Mouse (Mus musculus) heart, postnatal 14 days (tissue): ENCODE data around the gene Aplp1. TPM values are rescaled to one million over a fixed set of nuclear protein-coding genes. Genes with fewer than 3 reads are reported as not detected.

Experiments used
- DNase-seq, 2 experiments: peaks; one replicate each; pipeline ENCODE4 v3.0.0; 2021 to 2022
- intact Hi-C: fragments of 180-260 bp; cut with DNase I; formaldehyde crosslinking; loops from one replicate; pipeline ENCODE4 v1.15.1; 2025
- total RNA-seq, 2 experiments: library from RNA; stranded (reverse); gene quantifications; 2 replicates each; pipeline ENCODE4 v1.2.3; 2021

The Aplp1 gene
- total RNA-seq, 2 experiments from 2014 or later, result 4.0 to 4.4 TPM

DNA sequence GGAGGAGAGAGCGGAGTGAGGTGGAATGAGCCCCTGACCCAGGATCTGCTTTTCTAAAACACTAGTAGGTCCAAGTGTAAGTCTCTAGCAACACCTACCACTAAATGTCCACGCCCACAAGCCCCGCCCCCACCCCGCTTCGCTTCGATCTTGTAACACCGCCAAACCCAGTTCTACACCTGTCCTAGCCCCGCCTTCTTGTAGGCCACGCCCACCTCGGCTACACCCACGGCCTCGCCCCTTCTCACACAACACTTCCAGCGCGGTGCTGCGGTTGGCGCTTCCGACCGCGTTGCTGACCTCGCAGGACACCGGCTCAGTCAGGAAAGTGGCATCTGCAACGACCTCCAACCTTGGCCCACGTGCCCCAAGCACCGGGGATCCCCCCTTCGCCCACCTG lies 8.4 kb upstream of the Aplp1 start:
- intact Hi-C loops, result no loop called here
- no peak for DNase-seq

DNA sequence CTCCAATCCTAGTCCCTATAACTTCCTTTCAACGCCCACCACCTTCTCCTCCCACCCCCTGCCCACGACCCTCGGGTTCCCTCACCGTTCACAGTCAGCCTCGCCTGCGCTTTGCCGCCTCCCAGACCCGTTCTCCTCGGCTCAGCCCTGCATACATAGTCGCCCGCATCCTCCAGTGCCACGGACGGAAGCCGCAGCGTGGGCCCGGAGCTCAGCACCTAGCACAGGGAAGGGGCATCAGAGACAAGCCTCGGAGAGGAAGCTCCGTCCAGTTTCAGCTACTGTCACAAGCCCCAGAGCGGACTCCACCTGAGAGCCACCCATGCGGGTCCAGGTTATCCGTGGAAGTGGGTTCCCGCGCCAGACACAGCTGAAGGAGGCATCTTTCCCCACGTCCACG lies 8.0 kb upstream of the Aplp1 start:
- no peak for DNase-seq
- intact Hi-C loops, result no loop called here

DNA sequence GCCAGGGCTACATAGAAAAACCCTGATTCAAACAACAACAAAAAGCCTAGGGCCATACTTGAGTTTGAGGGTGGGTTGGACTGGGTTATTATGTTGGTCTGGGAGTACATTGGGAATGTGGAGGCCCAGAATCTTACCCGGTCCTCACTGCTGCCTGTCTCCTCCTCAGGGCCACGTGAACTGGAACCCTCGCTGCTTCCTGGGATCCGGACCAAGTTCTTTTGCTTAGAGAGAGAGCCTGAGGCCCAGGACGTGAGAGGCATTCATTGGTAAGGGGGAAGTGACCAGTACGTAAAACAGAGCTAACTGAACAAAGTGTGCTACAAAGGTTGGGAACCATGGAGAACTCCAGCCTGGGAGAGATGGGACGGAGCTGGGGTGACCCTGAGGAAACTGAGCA lies 4.9 kb upstream of the Aplp1 start:
- intact Hi-C loops, result no loop called here
- DNase-seq, result no peak

DNA sequence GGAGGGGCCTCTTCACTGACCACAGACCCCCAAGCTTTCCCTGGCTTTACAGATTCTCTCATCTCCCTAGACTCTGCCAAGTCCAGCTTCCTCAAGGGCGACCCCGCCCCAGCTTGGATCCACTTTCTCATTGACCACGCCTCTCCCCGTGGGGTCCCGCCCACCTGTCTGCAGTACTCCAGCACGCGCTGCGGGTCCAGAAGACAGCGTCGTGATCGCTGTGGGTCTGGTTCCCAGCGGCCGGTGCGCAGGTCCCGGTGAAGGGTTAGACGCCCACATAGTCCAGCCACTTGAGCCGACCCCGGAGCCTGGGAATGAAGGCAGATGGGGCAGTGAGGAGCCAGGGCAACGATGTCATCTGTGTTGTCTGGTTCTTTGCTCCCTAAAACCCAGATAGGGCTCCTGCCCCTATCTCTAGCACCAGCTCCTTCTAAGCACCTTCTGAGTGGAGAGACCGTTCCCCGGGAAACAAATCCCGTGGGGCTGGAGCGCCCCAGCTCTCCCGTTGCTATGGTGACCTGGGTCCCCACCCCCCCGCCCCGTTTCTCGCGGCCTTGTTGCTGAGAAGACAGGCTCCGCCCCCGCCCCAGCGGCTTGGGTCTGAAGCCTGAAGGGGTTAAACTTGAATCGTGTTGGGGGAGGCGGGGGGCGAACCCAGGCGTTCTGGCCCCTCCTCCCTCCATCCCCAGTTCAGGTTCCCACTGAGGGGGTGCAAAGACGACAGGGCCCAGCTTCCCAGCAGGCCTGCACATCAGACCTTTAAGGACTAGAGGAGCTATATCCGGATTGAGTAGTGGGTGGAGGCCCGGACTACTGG lies 973 bp downstream of the Aplp1 start:
- DNase-seq, result peak in 1 of 2 experiments; percentile 20
- intact Hi-C loops, result loop anchor here (5.0 kb wide), 1 partner anchor 48 kb away; the partner anchor contains the start of gene Prodh2

DNA sequence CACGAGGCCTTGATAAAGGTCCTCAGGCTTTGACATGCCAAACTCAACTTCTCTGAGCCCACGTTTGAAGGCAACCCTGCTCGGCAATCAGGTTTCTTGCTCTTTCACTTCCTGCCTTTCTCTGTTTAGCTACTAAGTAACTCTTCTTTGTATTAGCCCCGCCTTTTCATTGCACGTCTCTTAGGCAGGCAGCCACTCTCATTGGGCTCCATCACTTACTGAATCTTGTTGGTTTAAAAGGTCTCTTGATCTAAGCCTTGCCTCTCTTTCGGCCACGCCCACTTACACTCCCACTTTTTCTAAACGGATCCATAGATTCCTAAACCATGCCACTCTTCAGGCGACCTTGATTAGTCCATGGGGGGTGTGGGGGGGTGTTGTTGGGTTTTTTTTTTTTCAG lies 1.6 kb downstream of the Aplp1 start:
- DNase-seq, result no peak
- intact Hi-C loops, result loop anchor here (5.0 kb wide), 1 partner anchor 49 kb away; the partner anchor contains the start of gene Prodh2

DNA sequence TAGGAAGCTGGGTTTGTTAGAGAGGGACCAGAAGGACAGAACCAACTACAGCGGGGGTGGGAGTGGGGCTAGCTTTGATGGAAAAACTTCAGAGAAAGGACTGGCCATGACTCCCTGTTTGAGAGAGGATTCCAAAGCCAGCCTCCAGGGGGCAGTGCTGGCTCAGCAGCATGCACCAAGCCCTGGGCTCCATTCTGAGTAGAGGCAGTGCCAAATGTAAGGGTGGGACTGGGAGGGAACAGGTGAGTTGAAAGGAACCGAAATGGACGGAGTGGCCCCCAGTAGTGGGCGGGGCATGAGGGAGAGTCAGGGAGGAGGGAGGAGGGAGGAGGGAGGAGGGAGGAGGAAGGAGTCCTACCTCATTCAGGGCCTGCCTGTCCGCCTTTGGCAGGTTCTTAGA lies 4.6 kb downstream of the Aplp1 start:
- DNase-seq, result peak; percentile 51 to 64
- intact Hi-C loops, result loop anchor here (5.0 kb wide), 1 partner anchor 52 kb away; the partner anchor contains the start of gene Prodh2

DNA sequence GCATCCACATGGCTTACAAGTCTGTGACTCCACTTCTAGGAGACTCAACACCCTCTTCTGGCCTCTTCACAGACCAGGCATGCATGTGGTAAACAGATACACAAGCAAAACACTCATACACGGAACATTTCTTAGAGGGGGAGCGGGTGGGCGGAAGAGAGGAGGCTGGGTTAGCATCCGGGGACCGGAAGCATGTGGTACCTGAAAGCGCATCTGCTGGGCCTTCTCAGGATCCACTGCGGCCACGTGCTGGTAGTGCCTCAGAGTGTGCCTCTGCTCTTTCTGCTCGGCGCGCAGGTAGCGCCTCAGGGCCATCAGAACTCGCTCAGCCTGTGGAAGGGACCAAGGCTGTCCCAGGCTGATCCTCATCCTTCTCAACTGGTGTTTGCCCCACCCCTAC lies 5.6 kb downstream of the Aplp1 start:
- intact Hi-C loops, result loop anchor here (5.0 kb wide), 1 partner anchor 53 kb away; the partner anchor contains the start of gene Prodh2
- DNase-seq, result no peak

DNA sequence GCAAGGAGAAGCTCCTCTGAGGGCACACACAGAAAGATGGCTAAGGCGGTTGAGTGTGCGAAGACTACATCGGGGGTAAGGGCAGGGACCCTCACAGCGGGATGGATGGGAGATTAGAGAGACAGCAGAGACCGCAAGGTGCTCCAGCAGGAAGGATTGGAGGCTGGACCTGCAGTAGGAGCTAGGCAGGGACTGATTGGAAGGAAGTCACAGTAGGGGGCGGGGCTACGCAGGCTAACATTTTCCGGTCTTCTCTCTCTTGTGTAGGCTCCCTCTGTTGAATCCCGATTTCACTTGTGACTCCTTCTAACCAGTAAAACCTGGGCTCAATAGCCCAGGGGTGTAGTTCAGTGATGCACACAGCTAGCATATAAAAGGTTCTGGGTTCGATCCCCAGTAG lies 8.5 kb downstream of the Aplp1 start:
- intact Hi-C loops, result no loop called here
- DNase-seq, result no peak

DNA sequence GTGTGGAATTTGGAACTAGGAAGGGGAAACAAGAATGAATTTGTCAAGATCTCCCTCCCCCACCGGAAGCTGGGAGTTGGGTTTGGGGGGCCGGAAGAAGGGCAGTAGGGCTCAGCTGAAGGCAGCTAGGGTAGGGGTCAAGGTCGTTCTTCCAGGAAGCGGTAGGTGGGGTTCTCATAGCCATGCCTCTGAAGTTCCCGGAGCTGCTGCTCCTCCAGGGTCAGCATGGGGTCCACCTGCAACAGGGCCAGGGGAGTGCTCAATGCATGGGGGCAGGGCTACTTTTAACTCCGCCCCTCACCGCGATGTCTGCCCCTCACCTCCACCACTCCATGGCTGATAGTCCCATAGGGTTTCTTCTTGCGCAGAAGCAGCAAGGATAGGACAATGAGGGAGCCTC lies 10.2 kb downstream of the Aplp1 start:
- intact Hi-C loops, result no loop called here
- DNase-seq, result no peak

DNA sequence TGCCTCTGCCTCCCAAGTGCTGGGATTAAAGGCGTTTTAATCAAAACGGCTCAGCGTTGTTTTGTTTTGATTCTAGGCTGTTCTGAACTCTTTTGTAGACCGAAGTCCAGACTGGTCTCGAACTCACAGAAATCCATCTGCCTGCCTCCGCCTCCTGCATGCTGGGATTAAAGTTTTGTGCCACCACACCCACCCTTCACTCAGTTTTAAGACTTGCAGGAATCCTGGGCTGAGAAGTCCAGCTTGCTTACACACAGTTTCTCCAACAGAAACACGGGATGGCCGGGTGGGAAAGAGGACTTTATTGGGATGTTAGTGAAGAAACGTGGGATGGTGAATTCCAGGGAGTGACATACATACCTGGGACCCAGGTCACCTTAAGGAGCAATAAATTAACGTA lies 10.6 kb downstream of the Aplp1 start:
- no peak for DNase-seq
- intact Hi-C loops, result no loop called here

DNA sequence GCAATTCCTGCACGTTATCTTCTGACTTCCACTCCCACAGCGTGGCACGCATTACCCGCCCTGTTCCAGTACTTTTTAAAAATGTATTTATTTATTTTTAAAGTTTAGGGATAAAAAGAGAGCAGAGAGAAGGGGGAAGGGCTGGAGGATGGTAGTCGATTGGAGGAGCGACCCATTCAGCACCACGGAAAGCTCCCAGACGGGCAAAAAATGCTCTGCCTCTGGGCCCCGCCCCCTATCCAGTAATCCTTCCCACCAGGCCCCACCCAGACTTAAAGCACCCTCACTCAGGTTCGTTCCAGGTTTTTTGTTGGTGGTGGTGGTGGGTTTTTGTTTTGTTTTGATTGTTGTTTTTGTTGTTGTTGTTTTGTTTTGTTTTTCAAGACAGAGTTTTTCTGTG lies 11.1 kb downstream of the Aplp1 start:
- intact Hi-C loops, result no loop called here
- peak; percentile 50 to 72 for DNase-seq

DNA sequence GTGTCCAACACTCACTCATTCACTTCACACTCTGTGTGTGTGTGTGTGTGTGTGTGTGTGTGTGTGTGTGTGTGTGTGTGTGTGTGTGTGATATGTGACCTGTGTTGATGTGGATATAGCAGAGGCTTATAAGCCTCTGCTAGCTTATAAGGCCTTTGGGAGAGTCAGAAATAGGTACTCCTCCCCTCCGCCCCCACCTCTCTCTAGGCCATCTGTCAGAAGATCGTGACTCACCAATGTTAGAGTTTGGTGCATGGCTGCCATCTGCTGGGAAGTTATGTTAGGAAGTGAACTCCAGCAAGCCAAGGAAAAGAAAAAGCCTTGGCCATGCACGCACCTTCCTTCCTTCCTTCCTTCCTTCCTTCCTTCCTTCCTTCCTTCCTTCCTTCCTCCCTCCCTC lies 13.5 kb downstream of the Aplp1 start:
- peak; percentile 49 to 62 for DNase-seq
- intact Hi-C loops, result loop anchor here (1.0 kb wide), 1 partner anchor 58 kb away; no protein-coding TSS in a partner anchor

DNA sequence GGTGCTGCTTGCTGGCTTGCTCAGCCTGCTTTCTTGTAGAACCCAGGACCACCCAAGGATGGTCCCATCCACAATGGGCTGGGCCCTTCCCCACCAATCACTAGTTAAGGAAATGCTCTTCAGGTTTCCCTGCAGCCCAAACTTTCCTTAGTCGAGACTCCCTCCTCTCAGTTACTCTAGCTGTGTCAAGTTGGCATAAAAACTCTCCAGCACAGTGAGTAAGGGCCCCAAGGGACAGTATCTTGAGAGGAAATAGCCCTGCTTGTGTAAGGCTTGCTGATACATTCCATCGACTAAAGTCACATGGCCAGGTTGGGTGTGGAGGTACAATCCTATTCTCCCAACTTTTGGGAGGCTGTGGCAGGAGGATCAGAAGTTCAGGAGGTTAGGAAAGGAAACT lies 15.1 kb downstream of the Aplp1 start:
- intact Hi-C loops, result no loop called here
- no peak for DNase-seq

DNA sequence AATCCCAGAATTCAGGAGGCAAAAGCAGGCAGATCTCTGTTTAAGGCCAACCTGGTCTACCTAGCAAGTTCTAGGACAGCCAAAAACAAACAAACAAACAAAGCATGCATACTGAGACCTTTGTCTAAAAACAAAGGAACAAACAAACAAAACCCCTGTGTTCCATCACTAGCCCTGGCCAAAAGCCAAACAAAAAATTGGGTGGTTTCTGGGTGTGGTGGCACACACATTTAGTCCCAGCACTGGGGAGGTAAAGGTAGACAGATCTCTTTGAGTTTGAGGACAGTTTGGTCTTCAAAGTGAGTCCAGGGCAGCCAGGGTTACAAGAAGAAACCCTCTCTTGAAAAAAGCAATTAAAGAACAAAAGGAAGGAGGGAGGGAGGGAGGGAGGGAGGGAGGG lies 16.0 kb downstream of the Aplp1 start:
- no peak for DNase-seq
- intact Hi-C loops, result no loop called here

DNA sequence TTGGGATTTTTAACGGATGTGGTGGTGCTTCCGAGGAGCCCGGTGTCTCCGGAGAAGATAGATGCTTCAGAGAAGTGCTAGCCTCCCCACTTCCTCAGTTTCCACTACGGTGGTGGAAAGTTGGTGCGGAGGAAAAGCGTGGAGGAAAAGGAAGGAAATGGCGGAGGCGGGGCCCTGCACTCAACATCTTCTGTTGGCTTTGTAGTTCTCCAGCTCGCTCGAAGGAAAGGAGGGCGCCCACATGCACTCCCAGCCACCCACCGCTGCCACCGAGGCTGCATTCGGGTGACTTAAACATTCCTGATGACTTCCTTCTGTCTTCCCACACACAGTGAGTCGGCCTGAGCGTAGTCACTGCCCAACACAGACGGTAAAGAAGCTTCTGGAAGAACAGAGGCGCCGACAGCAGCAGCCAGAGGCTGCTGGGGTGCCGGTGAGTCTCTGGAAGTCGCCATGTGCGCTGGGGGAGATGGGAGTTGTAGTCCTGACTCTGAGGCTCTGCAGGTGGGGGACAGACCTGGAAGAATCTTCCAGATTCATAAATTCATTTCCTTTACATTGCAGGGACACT lies 22.2 kb downstream of the Aplp1 start:
- peak; percentile 10 to 19 for DNase-seq
- intact Hi-C loops, result no loop called here

DNA sequence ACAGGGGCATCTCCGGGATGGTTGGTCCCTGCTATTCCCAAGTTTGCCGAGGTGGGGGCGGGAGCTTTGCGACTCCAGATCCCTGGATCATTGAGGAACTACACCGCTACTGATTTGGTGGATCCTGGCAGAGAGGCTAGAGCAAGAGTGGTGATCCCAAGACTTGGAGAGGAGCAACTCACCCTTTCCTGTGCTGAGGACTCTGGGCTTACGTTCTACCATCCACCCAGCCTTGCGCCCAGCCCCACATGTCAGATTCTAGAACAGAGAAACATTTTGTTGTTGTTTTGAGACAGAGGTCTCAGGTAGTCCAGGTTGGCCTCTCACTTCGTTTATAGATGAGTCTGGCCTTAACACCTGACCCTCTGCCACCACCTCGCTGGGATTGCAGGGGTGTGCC lies 22.8 kb downstream of the Aplp1 start:
- intact Hi-C loops, result no loop called here
- DNase-seq, result no peak

DNA sequence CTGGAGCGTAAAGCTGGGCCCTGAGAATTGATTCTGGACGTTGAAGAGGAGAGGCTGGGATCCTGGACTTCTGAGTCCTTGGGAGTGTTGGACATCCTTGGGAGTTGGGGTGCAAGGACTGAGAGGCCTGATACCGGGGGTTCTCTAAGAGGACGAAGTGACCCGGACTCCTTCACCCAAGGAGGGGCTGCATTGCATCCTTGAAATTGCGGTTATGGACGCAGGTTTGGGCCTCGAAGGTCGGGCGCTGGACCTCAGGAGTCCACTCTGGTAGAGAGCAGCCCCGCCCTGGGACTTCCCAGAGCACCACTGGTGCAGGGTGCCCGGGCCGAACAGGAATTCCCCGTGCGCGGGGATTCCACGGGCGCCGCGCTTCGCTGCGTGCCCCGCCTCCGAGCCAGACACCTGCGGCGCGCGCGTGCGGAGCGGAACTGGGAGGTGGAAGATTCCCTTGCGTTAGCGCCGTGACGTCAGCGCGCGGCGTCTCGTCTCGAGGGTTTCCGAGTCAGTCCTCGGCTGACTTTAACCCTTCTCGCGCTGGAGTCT lies 23.4 kb downstream of the Aplp1 start:
- DNase-seq, result peak; percentile 80 to 81
- intact Hi-C loops, result no loop called here

DNA sequence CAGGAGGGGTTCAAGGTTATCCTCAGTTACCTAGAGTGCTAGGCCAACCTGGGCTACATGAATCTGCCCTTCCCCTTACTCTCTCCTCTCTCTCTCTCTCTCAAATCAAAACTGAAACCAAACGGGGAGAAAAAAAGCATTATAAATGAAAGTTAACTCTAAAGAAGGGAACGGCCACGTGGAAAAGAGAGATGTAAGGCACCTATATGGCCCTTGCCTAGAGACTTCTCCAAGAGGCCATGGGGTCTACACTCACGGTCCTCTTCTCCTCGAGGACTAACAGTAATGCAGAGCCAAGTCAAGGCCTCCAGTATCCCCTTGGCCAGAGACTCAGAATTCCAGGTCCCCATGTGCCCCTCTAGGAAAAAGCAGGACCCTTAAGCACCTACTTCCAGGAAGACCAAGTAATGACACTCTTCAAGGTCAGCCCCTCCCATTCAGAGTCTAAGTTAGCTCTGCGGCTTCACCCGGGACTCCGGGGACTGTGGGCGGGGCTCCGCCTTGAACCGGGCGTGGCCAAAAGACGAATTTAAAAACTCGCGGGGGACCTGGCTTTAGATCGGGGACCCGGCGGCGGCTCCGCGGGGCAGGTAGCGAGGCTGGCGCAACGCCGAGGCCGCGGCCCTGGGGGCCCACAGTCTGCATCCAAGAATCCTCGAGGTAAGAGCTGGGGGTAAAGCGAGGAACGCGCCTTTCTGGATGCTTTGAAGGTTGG lies 24.0 kb downstream of the Aplp1 start, which contains the start of gene Nfkbid:
Gene Nfkbid, plus strand, starts transcription at position 558 of the 715 bp plus-strand sequence.
- intact Hi-C loops, result no loop called here
- DNase-seq, result peak; percentile 51 to 63

DNA sequence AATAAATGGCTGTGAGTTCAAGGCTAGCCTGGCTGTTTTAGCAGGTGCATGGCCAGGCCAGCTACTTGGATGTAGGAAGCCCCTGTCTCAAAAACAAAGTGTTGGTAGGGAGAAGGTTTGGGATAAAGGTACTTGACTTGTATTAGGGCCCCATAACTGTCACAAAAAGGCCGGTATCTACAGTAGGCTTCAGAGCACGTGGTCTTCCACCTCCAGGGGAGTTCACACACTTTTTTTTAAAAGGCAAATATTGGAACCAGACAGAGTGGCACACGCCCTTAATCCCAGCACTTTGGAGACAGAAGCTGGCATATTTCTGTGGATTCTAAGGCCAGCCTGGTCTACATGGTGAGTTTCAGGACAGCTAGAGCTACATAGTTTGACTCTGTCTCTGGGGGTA lies 24.7 kb downstream of the Aplp1 start:
- no peak for DNase-seq
- intact Hi-C loops, result no loop called here

DNA sequence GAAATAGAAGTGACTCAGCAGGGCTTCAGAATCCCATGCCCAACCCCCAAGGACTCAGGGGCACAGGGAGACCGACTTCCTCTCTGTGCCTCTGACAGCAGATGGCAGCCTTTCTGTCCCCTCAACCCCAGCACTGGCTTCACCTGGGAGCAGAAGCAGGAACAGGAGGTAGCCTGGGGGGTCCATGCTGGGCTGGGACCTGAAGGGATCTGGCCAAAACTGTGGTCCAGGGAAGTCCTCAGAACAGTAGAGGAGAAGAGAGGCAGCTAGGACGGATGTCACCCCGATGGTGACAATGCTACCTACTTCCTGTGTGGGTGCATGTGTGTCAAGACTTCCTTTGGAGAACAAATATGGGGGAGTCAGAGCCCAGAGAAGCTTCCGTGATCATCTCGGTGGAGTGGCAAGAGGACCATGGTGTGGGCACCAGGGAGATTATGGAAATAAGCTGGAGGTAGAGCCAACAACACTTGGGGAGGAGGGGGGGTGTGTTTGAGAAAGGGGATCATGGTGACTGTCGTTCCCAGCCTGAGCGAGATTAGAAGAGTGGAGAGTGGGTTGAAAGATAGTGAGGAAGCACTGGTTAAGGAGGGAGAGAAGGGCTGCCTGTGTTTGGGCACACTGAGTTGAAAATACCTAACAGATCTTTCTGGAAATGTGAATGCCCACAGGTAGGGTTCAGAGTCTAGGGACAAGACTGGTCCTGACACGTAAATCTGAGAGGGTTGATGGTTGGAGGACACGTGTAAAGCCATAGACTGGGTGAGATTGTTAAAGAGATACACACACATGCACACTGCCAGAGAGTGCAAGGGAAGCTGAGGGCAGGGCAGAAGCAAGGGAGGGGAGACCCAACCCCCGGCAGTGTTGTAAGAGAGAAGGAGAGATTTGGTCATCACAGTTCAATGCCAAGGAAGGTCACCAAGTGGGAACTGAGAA lies 25.5 kb downstream of the Aplp1 start, which contains the start of gene Hcst:
Gene Hcst, minus strand, starts transcription at position 294 of the 939 bp plus-strand sequence.
- no peak for DNase-seq

More for the DNA sequence above, 25.5 kb downstream of the Aplp1 start, which contains the start of gene Hcst:
- intact Hi-C loops, result no loop called here
